Mouse (Mus musculus) gonadal fat pad, adult 2 months (tissue): Measurements from ENCODE around the gene Dhx16. TPM values are rescaled to one million over a fixed set of nuclear protein-coding genes. Genes with fewer than 3 reads are reported as not detected.

Source experiments
- DNase-seq: peaks from one replicate; pipeline ENCODE4 v3.0.0-alpha.2; 2012; ENCODE audit warnings: low read depth
- polyA plus RNA-seq: library from polyadenylated mRNA; depleted of rRNA; stranded (reverse); fragments of >200 nt; gene quantifications from 2 replicates; pipeline ENCODE4 v1.2.3, GENCODE M21; 2012

The Dhx16 gene
- polyA plus RNA-seq, 1 experiment = 49.9 TPM

DNA sequence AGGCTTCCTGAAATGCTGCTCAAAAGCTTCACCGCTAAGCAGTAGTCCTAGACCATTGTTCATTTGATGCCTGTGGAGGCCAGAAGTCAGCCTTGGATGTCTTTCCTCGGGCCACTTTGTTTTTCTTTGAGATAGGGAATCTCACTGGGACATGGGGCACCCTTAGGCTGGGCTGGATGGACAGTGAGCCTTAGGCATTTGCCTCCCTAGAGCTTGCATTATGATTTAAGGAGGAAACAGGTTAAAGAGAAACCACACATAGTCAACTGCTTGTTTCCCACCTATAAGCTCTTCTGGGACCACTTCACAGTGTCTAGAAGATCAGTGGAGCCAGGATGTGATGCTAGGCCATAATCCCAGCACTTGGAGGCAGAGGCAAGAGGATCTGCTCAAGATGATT, 19.8 kb upstream of the Dhx16 start:
- DNase-seq = no peak

DNA sequence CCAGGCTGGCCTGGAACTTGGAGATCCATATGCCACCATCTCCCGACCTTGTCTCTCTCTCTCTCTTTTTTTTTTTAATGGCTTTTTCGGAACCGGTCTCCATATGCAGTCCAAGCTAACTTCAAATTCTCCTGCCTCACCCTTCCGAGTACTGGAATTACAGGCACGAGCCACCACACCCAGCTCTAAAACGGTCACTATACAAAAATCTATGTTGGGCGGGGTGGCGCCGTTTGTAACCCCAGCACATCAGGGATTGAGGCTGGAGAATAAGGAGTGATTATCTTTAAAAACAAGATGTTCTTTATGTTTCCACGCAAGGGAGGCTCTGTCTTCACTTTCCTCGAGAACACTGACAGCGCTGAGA, 18.8 kb upstream of the Dhx16 start:
- DNase-seq = no peak

DNA sequence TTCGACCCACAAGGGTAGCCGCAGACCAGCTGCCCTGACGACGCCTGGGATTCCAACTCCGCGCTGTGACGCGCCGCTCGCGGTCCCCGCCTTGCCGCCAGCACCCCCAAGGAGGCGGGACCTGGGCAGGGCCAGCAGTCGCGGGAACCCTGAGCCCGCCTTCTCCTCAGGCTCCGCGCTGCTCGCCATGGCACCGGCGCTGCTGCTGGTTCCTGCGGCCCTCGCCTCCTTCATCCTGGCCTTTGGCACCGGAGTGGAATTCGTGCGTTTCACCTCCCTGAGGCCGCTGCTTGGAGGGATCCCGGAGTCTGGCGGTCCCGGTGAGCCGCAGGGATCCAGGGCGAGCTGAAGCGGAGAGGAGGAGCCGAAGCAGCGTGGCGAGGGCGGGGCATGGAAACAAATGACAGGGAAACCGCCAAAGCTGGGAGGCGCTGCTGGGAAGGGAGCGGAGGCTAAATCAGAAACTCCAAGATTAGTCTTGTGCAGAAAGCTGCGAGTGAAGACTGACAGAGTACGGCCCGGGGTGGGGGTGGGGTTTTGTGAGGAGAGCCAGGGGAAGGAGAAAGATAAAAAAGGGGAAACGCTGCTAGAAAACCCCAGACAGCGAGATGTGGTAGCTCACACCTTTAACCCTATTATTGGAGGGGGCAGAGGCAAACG, 18.3 kb upstream of the Dhx16 start, which contains the start of gene Nrm:
Gene Nrm (plus strand): TSS at position 121 of the 660 bp plus-strand sequence.
- DNase-seq = no peak

DNA sequence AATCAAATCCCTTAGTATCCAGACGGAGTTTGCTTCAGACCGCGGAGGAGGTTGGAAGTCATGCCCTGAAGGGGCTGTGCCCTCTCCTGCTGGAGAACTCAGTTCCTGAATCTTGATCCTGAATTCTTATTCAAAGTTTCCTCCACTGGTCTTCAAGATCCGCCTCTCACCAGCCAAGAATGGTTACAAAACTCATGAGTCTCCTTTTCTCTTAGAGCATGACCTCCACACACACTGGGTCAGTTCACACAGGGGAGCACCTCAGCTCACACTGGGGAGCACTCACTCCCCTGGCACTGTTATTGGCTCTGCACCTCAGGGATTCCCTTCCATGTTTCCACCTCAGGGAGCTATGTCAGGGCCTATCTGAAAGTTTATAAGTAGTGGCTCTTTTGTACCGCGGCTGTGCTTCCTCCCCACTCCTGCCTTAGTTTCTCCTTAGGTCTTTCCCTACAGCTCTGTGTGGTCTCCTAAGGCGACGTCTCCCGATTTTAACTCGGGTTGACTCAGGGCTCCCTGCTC, 14.7 kb upstream of the Dhx16 start:
- DNase-seq = no peak

DNA sequence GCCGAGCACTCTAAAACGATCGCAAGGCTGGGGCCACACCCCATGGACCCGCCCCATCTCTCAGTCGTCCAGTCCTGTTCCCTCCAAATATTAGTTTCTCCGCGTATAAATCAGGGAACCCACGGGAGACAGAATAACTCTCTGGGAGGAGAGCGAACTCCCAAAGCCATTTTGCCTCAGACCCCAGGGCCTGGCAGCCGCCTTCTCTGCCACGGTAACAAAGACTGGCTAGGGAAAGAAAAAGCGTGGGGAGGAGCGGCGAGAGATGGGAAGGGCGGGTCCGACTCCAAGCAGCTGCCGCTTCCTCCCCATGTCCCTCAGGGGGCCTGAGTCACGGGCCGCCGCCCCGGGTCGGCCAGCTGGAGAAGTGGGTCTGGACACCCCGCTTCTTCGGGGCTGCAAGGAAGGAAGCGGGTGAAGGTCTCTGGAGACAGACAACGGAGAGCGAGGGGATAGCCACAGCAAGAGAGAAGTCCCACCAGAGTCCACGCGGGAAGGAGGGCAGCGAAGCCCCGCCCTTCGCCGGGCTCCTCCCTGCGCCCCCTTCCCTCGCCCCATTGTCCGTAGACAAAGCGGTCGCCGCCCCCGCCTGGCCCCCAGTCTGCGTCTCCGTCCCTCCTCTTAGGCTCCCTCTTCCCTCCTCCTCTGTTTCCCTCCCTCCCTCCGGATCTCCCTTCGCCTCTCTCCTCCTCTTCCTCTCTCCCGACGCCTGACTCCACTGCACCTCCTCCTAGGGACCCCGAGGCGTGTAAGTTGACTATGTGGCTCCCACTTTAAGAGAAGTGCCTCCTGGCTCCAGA, 13.9 kb upstream of the Dhx16 start, which contains the start of gene Ppp1r18:
Gene Ppp1r18 (plus strand): TSS at position 113 of the 800 bp plus-strand sequence.
- DNase-seq = no peak

DNA sequence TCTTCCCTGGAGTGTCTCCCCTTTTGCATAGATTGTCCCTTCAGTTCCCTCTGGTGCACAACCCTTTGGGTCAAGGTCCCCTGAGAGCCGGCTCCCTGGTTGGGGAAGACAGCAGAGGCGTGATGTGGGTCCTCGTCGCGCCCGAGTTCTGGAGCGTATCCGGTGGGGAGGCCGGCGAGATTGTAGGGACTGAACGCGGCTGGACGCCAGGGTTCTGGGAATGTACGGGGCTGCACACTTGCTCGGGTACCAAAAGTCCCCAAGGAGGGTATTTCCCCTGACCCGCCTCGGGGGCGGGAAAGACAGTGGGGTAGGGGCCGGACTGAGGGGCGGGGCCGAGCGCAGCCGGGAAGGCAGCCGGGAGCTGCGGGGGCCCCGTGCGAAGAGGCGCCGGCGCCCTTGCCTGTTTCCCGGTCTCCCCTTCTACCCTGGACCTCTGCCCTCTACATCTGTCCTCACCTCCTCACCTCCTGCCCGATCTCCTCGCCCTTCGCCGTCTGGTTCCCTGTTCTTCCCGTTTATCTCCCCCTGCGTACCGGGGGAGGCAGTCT, 13.3 kb upstream of the Dhx16 start:
- DNase-seq = no peak

DNA sequence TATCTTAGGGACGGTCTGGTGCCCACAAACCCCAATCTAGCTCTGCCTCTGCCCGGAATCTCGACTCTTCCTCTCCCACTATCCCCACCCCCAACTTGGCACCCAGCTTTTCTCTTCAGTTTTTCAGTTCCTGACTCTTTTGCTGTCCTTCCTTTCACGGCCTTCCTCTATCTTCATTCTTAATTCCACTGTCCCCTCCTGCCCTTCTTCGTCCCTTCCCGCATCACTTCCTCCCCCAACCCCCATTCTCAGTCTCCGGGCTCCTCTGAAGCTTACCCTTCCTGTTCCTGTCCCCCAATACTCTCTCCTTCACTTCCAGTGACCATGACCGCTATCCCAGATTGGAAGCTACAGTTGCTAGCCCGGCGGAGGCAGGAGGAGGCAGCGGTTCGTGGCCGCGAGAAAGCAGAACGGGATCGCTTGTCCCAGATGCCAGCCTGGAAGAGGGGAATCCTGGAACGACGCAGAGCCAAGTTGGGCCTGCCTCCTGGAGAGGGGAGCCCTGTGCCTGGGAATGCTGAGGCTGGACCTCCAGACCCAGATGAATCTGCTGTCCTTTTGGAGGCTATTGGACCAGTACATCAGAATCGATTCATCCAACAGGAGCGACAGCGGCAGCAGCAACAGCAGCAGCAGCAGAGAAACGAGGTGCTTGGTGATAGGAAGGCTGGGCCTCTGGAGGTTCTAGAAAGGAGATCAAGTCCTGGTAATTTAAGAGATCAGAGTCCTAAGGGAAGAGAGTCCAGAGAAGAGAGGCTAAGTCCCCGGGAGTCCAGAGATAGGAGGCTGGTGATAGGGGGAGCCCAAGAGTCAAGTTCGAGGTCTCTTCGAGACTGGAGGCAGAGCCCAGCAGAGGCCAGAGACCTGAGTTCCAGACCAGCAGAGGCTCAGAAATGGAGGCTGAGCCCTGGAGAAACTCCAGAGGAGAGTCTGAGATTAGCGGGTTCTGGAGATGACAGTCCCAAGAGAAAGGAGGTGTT, 12.4 kb upstream of the Dhx16 start:
- no peak for DNase-seq

DNA sequence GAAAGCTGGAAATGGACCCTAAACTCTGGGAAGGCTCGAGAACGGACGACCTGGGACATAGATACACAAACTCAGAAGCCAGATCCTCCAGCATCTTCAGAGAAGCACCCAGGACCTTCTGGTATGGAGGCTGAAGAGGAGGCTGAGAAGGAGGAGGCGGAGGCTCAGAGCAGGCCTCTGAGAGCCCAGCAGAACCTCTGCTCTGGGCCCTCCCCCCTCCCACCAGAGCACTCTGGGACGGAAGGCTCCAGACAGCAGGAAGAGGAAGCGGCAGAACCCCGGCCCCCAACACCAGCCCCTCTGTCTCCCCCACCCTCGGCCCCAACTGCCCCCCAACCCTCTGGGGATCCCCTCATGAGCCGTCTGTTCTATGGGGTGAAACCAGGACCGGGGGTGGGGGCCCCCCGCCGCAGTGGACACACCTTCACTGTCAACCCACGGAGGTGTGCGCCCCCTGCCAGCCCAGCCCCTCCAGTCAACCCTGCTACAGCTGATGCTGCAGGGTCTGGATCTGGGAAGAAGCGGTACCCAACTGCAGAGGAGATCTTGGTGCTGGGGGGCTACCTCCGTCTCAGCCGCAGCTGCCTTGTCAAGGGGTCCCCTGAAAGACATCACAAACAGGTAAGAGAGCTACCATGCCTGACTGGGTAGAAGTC, 11.3 kb upstream of the Dhx16 start:
- no peak for DNase-seq

DNA sequence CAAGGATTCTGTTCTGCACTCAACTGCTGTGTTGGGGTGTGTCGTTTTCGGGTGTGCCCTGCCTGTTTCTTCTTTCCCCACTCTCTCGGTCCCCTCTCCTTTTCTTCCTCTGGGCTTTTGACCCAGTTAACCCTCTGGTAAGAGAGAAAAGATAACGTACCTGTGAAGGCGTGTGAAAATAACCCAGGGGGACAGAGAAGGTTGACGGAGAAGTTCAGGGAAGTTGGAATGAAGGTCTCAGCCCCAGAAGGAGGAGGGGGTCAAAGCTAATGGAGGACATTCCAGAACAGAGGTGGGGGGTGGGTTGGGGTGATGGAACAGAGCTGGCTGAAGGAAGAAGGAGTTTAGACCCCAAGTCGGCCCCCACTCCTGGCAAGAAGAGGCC, 10.7 kb upstream of the Dhx16 start:
- no peak for DNase-seq

DNA sequence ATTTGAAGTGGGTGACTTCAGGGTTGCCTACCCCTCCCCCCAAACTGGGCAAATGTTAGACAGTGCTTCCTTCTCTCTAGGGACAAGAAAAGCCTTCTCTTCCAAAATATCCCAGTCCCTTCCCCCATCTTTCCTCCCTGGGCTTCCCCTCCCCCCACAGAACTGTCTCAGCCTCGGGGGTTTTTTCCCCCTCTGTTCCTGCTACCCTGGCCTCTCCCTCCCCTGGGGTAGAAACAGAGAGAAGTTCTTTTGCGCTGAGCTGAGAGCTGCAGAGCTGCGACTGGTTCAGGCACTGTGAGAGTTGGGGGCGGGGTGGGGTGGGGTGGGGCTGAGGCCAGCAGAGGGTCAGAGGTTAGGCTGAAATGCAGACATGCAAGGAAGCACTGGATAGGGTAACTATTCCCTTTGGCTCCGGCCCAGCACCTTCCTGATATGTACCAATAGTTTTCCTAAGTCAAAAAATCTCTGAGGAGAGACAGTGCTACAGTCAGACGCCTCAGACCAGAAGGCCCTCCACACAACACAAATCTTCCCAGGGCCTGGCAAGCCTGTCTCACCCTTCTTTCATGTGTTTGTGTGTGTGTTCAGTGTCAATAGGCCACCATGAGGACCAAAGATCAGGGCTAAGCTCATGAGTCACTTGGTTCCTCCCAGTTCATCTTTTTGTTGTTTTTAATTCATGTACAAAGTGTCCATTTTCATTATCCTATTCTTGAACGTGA, 10.1 kb upstream of the Dhx16 start:
- no peak for DNase-seq

DNA sequence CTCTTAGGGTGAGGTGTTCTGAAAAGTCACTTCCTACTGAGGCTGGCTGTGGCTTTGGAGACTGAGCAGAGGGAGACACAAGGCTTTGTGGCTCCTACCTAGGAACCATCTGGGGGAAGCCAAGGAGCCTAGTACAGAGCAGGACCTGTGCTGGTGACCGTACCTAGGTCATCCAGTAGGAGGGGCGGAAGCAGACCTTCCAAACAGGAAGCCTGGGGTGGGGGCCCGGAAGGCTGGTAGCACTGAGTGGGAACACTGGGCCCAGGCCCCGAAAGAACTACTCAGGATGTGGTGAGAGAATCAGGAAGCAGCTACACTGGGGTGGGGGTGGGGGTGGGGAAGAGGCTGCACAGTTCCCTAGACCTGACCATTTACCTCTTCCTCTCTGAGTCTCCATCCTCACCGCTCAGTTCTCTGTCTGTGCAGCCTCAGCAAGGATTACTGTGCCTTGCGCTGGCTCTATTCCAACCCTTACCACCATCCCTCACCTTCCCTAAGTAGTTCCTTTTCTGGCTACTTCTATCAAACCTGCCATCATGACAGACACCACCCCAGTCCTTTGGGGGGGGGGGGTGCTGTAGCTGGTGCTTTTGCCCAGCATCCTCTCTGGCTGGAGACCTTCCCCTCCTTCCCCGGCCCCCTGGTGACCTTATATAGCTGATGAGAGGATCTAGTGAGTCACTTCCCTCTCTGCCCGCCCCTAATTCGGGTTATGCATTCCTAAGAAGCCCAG, 9.3 kb upstream of the Dhx16 start:
- DNase-seq = no peak

DNA sequence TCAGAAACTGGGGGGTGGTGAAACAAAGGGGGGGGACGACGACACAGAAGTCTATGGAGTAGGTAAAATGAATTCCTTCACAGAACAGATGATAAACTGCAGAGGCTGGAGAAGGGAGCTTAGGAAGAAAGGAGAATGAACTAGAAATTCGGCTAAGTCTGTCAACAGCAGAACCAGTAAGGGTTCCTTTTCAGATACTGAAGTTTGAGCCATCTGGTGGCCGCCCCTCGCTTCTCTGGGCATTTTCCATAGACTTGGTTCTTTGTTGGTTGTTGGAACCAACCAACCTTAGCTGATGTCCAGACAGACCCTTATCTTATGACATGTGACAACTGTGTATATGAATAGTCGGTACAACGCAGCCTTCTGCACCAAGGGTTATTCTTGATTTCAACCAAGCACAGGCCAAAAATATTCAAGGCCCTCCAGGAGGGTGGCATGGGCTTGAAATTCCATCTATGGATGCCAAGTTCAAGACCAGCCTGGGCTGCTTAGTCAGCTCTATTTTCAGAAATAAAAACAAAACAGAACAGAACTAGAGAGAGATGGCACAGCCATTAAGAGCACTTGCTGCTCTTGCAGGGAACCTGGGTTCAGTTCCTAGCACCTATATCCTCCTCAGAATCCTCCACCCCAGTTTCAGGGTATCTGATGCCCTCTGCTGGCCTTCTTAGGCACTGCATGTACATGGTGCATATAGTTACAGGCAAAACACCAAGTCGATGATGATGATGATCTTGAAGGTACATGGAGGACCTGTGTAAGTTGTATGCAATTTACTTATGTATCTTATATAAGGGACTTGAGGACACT, 8.5 kb upstream of the Dhx16 start:
- DNase-seq = no peak

DNA sequence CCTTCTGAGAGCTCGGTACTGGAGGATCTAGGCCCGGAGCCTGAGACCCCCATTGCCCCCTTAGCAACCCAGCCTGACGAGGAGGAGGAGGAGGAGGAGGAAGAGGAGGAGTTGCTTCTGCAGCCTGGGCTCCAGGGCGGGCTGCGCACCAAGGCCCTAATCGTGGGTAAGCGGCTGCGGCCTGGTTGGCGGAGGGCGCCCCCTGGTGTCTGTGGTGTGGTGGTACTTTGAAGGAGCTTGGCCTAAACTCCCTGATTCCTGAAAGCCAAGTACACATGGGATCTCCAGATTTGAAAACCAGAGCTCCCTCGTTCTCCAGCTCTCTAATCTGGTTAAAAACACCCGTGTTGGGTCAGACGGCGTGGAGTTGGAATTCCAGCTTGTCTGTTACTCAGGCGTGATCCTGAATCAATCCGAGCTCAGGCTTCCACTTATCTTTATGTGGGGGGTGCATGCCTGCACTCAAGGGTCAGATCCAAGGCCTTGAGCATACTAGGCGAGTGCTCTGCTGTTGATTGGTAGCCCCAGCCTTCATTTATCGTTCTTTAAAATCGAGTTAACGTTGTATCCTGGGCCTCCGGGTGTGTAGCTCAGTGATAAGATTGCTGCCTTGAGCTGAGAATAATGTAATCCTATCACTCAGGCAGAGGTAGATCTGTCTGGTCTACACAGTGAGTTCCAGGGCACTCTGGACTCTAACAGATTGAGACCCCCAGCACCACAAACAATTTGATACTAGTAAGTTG, 5.7 kb upstream of the Dhx16 start:
- no peak for DNase-seq

DNA sequence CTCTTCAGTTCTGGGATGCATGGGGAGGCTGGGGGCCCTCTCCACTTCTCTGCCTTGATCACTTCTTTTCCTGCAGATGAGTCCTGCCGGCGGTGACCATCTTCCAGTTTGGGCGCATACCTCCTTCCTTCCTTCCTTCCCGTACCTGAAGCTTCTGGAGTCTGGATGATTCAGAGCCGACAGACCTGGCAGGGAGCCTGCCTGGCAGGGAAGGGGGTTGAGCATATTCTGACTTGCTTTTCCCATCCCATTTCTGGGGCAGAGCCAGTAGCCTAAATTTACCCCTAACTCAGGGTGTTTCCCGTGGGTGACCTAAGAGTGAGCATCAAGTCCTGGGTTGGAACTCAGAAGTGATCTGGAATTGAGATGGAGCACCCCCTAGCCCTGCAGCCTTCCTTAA, 4.9 kb upstream of the Dhx16 start:
- no peak for DNase-seq

DNA sequence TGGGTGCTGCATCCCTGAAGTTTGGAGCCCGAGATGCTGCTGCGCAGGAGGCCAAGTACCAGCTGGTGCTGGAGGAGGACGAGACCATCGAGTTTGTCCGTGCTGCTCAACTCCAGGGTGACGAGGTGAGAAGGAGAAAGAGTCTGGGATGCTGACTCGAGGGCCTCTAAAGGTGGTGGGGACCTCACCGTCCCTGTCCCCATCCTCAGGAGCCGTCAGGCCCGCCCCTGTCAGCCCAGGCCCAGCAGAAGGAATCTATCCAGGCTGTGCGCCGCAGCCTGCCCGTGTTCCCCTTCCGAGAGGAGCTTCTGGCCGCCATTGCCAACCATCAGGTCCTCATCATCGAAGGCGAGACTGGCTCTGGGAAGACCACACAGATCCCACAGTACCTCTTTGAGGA, 3.3 kb downstream of the Dhx16 start:
- DNase-seq = no peak

DNA sequence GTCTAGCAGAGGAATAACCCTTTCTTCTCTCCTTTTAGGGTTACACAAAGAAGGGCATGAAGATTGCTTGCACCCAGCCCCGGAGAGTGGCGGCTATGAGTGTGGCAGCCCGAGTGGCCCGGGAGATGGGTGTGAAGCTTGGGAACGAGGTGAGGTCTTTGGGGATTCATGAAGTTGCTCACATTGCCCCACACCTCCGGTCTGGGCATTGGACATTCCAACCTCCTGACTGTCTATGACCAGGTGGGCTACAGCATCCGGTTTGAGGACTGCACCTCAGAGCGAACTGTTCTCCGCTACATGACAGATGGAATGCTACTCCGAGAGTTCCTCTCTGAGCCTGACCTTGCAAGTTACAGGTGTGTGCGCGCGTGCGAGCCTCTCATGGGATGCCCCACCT, 4.2 kb downstream of the Dhx16 start:
- DNase-seq = no peak

DNA sequence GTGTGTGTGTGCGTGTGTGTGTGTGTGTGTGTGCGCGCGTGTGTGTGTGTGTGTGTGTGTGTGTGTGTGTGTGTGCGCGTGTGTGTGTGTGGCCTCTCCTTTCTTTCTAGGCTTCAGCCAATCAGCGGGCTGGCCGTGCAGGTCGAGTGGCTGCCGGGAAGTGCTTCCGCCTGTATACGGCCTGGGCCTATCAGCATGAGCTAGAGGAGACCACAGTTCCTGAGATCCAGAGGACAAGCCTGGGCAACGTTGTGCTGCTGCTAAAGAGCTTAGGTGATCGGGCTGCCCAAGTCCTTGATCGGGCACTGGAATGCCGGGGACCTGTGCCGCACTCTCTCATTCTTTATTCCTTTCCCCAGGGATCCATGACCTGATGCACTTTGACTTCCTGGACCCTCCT, 8.1 kb downstream of the Dhx16 start:
- no peak for DNase-seq
